Mouse (Mus musculus): ENCODE data around the gene Gm3127.
"Not testable (repeated sequence)": the region's sequence is repeated elsewhere in the genome, so short reads cannot be mapped to it uniquely, and the experiment has no call there.

Gene Gm3127

DNA sequence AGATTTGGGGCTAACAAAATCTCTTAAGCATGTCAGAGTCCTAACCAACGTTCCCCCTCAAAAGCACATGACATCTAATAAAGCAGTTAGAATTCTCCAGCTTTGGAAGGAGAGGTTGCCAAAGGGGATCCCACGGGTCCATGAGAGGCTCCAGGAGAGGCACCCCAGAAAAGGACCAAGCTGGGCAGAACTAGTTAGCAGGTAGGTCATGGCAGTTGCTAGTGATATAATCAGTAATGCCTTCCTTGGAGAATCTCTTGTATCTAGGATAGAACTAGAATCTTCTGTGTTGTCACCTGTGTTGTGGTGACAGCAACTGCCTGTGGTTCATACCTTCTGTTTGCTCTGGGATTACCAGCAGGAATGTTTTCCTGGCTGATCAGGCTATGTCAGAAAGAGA is at the start of gene Gm3127:
Gene Gm3127, plus strand, starts transcription at position 301 of the 400 bp plus-strand sequence.
- DNase-seq = not testable (repeated sequence)

DNA sequence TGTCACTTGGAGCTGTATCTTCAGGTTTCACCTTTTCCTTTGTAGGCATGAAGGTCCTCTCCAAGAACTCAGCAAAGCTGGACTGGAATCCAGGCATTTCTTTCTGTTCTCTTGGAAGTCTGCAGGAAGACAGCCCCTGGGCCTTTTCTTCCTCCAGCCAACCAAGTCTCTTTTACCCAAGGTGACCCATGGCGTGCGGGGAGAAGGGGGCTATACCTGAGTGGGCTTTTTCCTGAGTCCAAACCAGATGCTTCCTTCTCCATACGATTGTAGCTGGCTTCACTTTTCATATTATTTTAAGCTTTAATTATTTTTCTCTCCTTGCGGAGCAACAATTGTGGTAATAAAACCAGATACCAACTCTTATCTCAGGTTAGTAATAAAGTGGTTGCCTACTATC is 23.2 kb upstream of the Gm3127 start:
- DNase-seq = not testable (repeated sequence)

DNA sequence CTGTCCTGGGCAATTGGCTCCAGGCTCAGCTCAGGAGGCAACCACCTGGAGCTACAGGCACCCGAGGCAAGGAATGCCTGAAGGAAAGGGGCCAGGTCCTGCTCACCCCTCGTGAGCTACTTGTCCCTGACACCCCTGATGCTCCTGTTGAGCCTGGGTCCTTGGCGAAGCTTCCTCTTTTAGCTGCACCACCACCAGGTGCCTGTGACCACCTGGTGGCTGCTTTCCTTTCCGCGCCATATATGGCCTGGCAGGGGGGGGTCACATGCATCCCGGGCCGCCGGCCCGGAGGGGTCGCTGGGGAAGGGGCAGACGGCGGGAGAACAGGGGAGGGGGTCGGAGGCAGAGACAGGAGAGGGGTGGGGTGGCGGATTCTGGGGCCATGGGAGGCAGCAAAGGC is 17.2 kb downstream of the Gm3127 start:
- peak; percentile 2 for DNase-seq

DNA sequence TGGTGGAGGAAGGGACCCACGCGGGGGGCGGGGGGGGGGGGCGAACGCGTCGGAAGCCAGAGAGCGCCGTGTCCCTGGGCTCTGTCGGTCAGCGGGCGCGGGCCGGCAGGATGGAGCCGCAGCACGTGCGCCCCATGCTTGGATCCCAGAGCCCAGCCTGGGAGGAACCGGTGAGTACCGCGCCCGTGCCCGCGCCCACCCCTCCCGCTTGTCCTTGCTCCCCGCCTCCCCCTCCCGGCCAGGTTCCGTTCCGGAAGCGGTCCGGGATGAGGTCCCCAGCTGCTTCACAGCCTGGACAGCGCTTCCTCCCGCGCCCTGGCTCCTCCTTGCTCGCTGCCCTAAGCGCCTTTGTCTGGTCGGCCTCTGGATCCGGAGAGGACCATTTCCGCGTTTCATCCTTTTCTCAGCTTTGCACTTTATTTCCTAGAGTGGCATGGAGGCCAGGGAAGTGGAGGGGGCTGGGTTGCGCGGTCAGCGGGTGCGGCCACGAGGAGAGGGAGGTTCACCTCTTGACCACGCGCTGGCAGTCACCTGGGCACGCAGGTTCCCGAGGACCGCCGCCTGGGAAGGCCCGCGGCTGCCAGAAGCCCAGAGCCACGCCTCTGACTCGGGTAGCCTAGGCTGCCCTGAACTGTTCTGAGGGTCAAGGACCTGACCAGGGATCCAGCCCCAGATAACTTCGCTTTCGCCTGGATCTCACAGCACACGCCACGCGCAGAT is 17.8 kb downstream of the Gm3127 start, which contains the start of gene Gm2974:
Gene Gm2974, plus strand, starts transcription at position 86 of the 720 bp plus-strand sequence.
- peak; percentile 13 for DNase-seq

DNA sequence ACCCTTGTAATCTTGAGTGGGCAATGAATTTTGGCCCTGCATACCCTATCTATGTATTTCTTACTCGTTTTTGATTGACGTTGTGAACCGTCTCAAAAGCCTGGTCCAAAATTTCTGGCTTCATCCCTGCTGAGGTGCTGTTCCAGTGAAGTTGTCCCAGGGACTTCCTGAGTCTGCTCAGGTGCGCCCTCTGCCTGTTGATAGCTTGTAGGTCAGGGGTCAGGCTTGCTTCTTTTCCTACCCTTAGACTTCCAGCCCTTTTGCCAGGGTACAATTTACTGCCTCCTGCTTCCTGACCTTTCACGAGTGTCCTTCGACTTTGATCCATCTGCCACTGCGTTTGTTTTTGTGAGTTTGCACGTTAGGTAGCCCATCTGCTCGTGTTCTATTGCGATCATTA is 18.5 kb downstream of the Gm3127 start:
- DNase-seq = not testable (repeated sequence)
